Mouse (Mus musculus) frontal cortex, postnatal 25 days (tissue): ENCODE data around the gene Defb23.
A peak's percentile ranks its signal among the peaks of the same experiment; 100 is the strongest.

ENCODE experiments used
- DNase-seq, 2 experiments: peaks; one replicate each; pipeline ENCODE4 v3.0.0; 2022; ENCODE audit warnings: low spot score in 2 of 2

The Defb23 gene

GRCm38 (mm10) chr2:152464570-152465150 lies at the start of gene Defb23:
Defb23 (minus strand) TSS chr2:152464620.
- DNase-seq: no peak

GRCm38 (mm10) chr2:152511592-152511991 lies 47.2 kb upstream of the Defb23 start, which contains the start of gene Defb26:
Defb26 (minus strand) TSS chr2:152511692.
- no peak for DNase-seq

DNA sequence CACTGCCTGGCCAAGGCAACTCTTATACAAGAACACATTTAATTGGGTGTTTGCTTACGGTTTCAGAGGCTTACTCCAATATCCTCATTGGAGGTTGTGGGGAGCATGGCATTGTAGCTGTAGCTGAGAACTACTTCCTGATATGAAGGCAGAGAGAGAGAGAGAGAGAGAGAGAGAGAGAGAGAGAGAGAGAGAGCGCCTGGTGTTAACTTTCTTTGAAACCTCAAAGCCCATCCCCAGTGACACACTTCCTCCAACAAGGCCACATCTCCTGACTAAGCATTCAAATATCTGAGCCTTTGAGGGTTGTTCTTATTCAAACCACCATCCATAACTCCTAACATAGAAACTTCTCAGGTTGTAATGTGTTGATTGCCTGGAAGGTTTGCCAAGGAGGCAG lies 39.5 kb upstream of the Defb23 start:
- DNase-seq: no peak

- no peak for DNase-seq
These were observed 36.4 kb upstream of the Defb23 start for GRCm38 (mm10) chr2:152500863-152501229.

GRCm38 (mm10) chr2:152500204-152500862 lies 35.9 kb upstream of the Defb23 start:
- no peak for DNase-seq

DNA sequence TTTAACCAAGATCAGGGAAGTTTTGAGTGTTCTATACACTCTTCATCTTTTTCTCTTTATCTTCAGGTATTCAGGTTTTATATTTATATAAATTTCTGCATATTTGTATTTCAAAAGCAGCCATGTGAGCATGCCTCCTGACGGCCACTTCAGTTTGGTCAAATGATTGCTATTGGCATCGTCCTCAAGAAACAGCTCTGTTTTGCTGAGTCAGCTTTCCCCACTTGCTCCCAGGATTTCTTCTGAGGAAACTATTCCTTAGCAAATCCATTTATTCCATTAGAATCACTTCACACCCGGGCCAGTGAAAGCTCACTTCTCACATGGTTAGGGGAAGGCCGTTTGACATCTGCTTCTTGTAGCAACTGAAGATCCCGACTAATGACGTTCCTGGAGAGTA lies 33.6 kb upstream of the Defb23 start:
- DNase-seq: no peak

DNA sequence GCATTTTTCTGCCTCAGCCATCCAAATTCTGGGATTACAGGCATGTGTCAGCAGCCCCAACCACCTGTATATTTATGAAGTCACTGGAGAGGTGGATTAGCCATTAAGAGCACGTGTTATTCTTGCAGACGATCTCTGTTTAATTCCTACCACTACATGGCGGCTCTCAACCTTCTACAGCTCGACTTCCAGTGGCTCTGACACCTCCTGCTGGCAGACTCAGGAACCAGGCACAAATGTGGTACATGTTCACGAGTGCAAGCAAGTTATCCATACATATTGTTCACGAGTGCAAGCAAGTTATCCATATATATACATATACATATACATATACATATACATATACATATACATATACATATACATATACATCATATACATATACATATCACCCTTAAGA lies 28.7 kb upstream of the Defb23 start:
- no peak for DNase-seq

DNA sequence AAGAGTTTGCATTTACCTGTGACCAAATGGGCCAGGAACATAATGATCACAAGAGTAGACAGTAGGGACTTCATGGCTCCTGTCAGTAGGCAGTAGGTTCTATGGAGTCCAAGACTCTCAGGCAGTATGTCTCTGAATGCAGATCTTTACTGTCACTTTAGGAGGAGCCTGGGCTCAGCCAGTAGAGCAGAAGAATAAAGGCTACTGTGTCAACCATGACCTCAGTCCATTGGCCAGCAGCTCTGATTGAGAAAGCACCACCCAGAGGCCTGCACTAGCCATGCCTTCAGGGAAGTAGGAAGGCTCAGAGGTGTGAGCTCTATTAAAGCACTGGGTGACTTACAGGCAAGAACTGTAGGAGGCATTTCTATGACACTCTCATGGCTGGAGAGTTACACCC lies 25.6 kb upstream of the Defb23 start, which contains the start of gene Defb22:
Defb22 (minus strand) TSS at position 101 of the 400 bp plus-strand sequence.
- DNase-seq: no peak

DNA sequence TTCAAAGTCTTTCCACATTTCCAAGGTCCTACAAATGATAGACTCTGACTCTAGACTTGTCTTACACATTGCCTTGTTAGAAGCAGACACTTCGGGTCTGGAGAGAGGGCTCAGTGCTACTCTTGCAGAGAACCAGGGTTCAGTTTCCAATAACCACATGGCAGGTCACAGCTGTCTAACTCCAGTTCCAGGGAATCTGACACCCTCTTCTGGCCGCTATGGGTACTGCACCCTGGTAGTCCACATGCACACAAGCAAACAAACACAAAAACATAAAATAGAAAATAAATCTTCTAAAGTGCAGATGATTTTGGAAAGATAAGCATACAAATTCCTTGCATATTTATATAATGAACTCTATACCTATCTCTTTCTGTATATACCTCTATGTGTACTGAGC lies 22.6 kb upstream of the Defb23 start:
- no peak for DNase-seq

DNA sequence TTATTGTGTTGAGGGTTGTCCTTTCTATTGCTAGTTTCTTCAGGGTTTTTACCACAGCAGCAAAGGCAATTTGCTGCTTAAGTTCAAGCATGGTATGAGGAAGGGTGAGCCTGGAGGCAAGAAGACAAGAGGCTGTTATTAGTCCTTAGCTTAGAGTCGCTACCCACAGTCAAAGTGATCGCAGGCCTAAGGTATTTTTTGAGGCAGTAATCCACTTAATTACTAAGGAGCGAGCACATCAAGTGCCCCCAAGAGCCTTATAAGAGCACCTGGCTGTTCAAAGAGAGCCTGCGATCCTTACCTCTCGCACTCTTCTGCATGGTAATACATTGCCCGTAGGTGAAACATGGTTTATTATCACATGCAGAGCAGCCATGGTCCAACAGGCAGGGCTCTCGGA lies 17.3 kb upstream of the Defb23 start:
- DNase-seq: no peak

GRCm38 (mm10) chr2:152480881-152481280 lies 16.5 kb upstream of the Defb23 start:
- no peak for DNase-seq

DNA sequence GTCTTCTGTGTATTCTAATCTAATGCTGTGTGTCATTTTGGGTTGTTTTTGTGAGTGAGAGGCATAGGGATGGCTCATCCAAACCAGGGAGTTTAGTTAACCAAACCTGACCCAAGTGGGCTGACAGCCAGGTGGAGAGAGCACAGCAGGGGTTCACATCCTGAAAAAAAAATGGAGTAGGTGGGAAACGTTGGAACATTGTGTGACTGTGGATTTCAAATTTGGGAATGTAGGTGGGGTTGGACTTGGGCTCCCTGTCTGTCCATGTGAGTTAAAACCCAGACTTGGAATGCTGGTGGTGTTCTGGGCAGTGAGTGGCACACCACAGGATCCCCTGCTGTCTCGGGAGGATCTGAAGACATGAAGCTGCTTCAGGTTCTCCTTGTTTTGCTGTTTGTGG lies 12.3 kb upstream of the Defb23 start, which contains the start of gene Defb20:
Defb20 (plus strand) TSS at position 301 of the 400 bp plus-strand sequence.
- no peak for DNase-seq

- no peak for DNase-seq
These were observed 8.0 kb upstream of the Defb23 start for GRCm38 (mm10) chr2:152472434-152472833.

DNA sequence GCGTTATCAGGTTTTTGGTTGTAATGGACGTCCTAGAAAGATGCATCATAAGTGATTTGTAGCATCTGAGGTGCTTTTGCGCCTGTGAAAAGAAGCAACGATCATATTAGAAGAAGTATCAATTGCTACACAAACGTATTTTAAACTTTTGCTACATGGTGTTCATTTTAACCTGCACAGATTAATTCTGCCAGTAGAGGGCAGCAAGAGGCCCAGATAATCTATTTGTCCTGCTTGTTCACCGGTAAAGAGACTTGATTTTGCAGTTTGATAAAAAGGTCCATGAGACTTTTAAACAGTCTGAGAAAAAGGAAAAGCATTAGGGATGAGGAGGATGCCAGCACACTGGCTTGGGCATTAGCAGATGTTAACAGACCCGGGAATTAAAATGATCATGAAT lies 6.6 kb upstream of the Defb23 start:
- DNase-seq: peak; percentile 17 to 36

DNA sequence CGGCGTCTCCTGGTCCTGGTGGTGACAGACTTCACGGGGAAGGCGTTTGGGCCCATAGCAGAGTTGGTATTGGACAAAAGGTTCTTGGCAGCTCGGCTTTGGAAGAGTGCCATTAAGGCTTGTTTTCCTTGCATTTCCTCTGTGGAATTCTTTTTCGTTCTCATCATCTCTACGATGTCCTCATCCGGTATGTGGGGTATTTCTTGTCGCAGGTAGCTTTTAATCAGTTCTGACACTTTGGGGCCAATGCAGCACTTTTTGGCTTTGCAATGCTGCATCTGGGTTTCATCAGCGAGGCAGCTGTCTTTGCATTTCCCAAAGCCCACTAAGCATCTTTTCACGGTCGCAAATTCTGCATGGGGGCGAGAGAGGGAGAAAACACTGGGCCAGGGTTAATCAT lies 5.2 kb downstream of the Defb23 start:
- no peak for DNase-seq

GRCm38 (mm10) chr2:152452101-152452781 lies 12.2 kb downstream of the Defb23 start:
- DNase-seq: no peak

- peak; percentile 63 to 70 for DNase-seq
These were observed 14.2 kb downstream of the Defb23 start for GRCm38 (mm10) chr2:152450241-152450640.

- no peak for DNase-seq
These were observed 17.0 kb downstream of the Defb23 start for GRCm38 (mm10) chr2:152447461-152447860.

DNA sequence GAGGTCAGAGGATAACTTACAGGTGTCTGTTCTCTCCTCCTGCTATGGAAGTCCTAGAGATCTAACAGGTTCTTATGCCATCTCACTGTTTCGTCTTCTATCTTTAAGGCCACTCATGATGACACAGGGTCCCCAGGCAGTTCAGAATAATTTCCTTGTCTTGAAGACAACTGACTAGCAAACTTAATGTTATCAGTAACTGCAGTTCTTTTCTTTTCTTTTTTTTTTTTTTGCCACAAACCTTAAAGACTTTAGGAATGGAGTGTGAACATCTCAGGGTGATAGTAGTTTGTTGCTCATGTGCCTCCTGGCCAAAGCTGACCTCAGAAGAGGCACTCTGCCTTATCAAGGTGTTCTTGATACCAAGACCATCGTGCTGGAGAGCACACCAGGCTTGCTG lies 17.8 kb downstream of the Defb23 start:
- DNase-seq: no peak

DNA sequence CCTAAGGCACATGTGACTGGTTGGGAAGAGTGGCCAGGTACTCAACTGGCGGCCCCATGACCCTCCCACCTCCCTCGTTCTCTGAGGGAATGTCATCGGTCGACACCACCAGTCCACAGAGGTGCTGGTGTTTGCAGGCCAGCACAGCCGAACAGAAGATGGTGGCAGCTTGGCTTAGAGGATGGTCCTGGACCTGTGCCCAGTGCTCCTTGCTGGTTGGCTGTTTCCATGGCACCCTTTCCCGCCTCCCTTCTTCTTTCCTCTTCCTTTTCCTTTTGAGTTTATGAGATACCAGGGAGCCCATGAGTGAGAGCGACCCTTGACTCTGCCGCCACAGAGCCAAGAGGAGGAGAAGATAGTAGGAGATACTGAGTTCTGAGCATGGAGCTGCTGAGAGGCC lies 21.1 kb downstream of the Defb23 start:
- no peak for DNase-seq

DNA sequence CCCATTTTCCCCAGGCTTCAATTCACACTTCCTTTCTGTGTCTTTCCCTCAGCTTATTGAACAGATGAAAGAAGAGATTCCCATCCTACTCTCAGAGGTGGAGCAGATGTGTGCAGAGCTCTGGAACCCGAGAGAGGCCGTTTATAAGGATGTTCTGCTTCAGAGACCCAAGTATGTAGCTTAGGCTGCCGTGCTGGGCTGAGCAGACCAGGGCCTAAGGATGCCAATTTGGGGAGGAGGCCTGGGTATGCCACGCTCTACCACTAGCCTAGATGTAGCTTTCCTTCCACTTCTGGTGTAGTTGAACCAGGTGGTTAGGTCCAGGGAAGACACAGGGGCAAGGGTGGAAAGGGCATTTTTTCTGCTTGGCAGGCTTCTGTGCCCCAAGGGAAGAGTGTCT lies 22.1 kb downstream of the Defb23 start:
- DNase-seq: no peak

DNA sequence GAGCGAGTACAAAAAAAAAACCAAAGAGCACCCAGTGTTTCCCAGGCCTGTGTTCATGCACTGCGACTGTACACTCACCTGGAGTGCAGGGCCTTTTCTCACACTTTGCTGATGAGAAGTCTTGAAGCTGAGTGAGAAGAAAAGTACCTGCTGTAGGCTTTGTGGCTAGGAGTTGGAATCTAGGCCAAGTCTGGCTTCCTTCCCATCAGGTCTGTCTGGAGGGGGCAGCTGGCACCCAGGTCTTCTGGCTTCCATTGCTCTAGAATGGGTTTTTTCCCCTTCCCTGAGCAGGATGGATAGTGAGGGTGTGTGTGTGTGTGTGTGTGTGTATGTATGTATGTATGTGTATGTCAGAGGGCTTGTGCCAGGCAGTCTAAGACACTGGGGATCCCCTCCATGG lies 24.6 kb downstream of the Defb23 start:
- no peak for DNase-seq

DNA sequence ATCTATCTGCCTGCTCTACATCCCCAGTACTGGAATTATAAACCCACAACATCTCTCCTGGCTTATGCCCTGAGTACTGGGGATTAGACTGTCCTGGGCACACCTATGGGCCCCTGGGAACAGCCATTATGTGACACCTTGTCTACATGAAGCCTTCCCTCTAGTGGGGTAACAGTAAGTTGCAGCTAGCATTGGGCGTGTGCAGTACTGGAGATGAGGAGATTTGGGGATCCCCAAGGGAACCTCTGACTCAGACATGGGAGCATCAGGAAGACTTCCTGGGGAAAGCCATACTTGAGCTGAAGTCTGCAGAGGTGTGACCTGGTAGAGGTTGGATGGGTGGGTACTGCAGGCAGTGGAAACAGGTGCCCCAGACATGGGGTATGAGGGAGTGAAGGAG lies 25.5 kb downstream of the Defb23 start:
- no peak for DNase-seq
